Comparison of ENCODE assay signal across 7 mouse cellular contexts in genomic region chr1:72535725-72536571, GRCm38 (mm10). TPM values are rescaled to one million over a fixed set of nuclear protein-coding genes. Genes with fewer than 3 reads are reported as not detected.
DNase-seq lines count a peak whose midpoint lies in the region; ATAC-seq and TF ChIP-seq lines count a peak whose summit lies in the region.

No protein-coding gene starts in this region.

- no peaks in the 10 kb centered on the region for H3K9me3 ChIP-seq in liver, embryonic 12.5 days (replicated peaks)
- no peaks in the 10 kb centered on the region for H3K9me3 ChIP-seq in liver, postnatal 0 days (ENCODE audit: low read length)
- H3K9me3 ChIP-seq in hindbrain, embryonic 11.5 days (ENCODE audit: control insufficient read depth, low read length) = no peaks in the 10 kb centered on the region
- H3K9me3 ChIP-seq in limb, embryonic 12.5 days = no peaks in the 10 kb centered on the region

- H3K36me3 ChIP-seq in liver, embryonic 12.5 days = no peaks in the 10 kb centered on the region
- no peaks in the 10 kb centered on the region for H3K36me3 ChIP-seq in liver, postnatal 0 days (replicated peaks; ENCODE audit: insufficient read depth, low read length)
- no peaks in the 10 kb centered on the region for H3K36me3 ChIP-seq in hindbrain, embryonic 11.5 days (ENCODE audit: control insufficient read depth, insufficient read depth, low read length)
- no peaks in the 10 kb centered on the region for H3K36me3 ChIP-seq in limb, embryonic 12.5 days

- WGBS in liver, embryonic 12.5 days (ENCODE audit: insufficient replicate concordance) = 4% methylated on average over 36 of the region's 36 CpGs
- WGBS in liver, postnatal 0 days (ENCODE audit: insufficient replicate concordance) = 3% methylated on average over 35 of the region's 36 CpGs
- WGBS in hindbrain, embryonic 11.5 days = 3% methylated on average over 34 of the region's 36 CpGs
- WGBS in limb, embryonic 12.5 days = 3% methylated on average over 36 of the region's 36 CpGs

- H3K4me3 ChIP-seq in liver, embryonic 12.5 days = peak overlapping the region; percentile 17
- H3K4me3 ChIP-seq in liver, postnatal 0 days (ENCODE audit: low read depth, low read length) = no peak overlapping the region
- H3K4me3 ChIP-seq in hindbrain, embryonic 11.5 days (ENCODE audit: low read depth, low read length) = peak overlapping the region; percentile 33
- peak overlapping the region; percentile 30 for H3K4me3 ChIP-seq in limb, embryonic 12.5 days (replicated peaks)

- TF ChIP-seq EP300 in liver, postnatal 0 days (IDR thresholded peaks at IDR 0.05; ENCODE audit: low read depth) = no peak

- H3K27ac ChIP-seq in liver, embryonic 12.5 days = no peak overlapping the region
- no peak overlapping the region for H3K27ac ChIP-seq in liver, postnatal 0 days (ENCODE audit: low read depth)
- H3K27ac ChIP-seq in hindbrain, embryonic 11.5 days (ENCODE audit: low read depth, low read length) = peak overlapping the region; percentile 18; the same call in 1 of the 2 replicates
- H3K27ac ChIP-seq in limb, embryonic 12.5 days = no peak overlapping the region

- H3K27me3 ChIP-seq in liver, embryonic 12.5 days (replicated peaks) = peaks cover 49% of the 10 kb centered on the region
- H3K27me3 ChIP-seq in liver, postnatal 0 days (ENCODE audit: insufficient read depth, low read length) = peaks cover 27% of the 10 kb centered on the region
- peaks cover 6% of the 10 kb centered on the region for H3K27me3 ChIP-seq in hindbrain, embryonic 11.5 days (ENCODE audit: control insufficient read depth, insufficient read depth, low read length)
- peaks cover 60% of the 10 kb centered on the region for H3K27me3 ChIP-seq in limb, embryonic 12.5 days

- no peak for TF ChIP-seq CTCF in liver, postnatal 0 days (IDR thresholded peaks at IDR 0.05; ENCODE audit: low read depth)

- peaks cover 9% of the 10 kb centered on the region; the same call in 1 of the 2 replicates for H3K4me1 ChIP-seq in liver, embryonic 12.5 days
- peaks cover 3% of the 10 kb centered on the region; the same call in 1 of the 2 replicates for H3K4me1 ChIP-seq in liver, postnatal 0 days (ENCODE audit: insufficient read depth)
- no peaks in the 10 kb centered on the region for H3K4me1 ChIP-seq in hindbrain, embryonic 11.5 days (replicated peaks; ENCODE audit: control insufficient read depth, insufficient read depth, low read length)
- H3K4me1 ChIP-seq in limb, embryonic 12.5 days (replicated peaks) = peaks cover 9% of the 10 kb centered on the region

- no peak overlapping the region for H3K9ac ChIP-seq in liver, embryonic 12.5 days
- no peak overlapping the region for H3K9ac ChIP-seq in liver, postnatal 0 days (replicated peaks)
- H3K9ac ChIP-seq in hindbrain, embryonic 11.5 days (ENCODE audit: low read depth, low read length) = peak overlapping the region; percentile 46
- no peak overlapping the region for H3K9ac ChIP-seq in limb, embryonic 12.5 days (replicated peaks)

- ATAC-seq in liver, embryonic 12.5 days = no peak
- ATAC-seq in liver, postnatal 0 days = no peak
- peak; percentile 81 for ATAC-seq in hindbrain, embryonic 11.5 days (ENCODE audit: low FRiP score)
- 0 out of 2 replicates have a peak, but pooled peaks have one; percentile 10 for ATAC-seq in limb, embryonic 12.5 days (ENCODE audit: insufficient number of reproducible peaks, insufficient read depth, low FRiP score, low TSS enrichment, low read depth)

- DNase-seq in liver, postnatal 0 days = no peak
- peak; percentile 40 to 48 for DNase-seq in cerebellum, postnatal 25 days
- DNase-seq in hindbrain, embryonic 11.5 days (ENCODE audit: low spot score) = peak; percentile 61
- DNase-seq in right cerebral cortex, postnatal 36 days (ENCODE audit: low spot score in 2 of 2) = peak; percentile 26 to 35
- no peak for DNase-seq in spleen, postnatal 10 days (ENCODE audit: low spot score in 2 of 2)

- peak overlapping the region; percentile 50 for H3K4me2 ChIP-seq in liver, embryonic 12.5 days
- no peak overlapping the region for H3K4me2 ChIP-seq in liver, postnatal 0 days (ENCODE audit: low read depth, low read length)
- H3K4me2 ChIP-seq in hindbrain, embryonic 11.5 days (replicated peaks; ENCODE audit: low read depth, low read length) = peak overlapping the region; percentile 59
- peak overlapping the region; percentile 51 for H3K4me2 ChIP-seq in limb, embryonic 12.5 days

RNA-seq across cellular contexts. Expression of gene March4, which starts 0.8 kb away (rescaled TPM):
- not detected in 2 replicates for polyA plus RNA-seq in liver, embryonic 12.5 days (2016; fragmentation: Nextera tagmentation; extraction: Ambion mirVana)
- not detected in 2 replicates for polyA plus RNA-seq in liver, postnatal 0 days (2015; fragmentation: Nextera tagmentation; extraction: Ambion mirVana)
- 1.1 and 1.5 TPM in 2 replicates for polyA plus RNA-seq in hindbrain, embryonic 11.5 days (2014; fragmentation: Nextera tagmentation; extraction: Ambion mirVana)
- not detected in 2 replicates for polyA plus RNA-seq in limb, embryonic 12.5 days (2016; fragmentation: Nextera tagmentation; extraction: Ambion mirVana)

RNA-seq across cellular contexts. Expression of gene Smarcal1, which starts 47.1 kb away (rescaled TPM):
- polyA plus RNA-seq in liver, embryonic 12.5 days (2016; fragmentation: Nextera tagmentation; extraction: Ambion mirVana) = 12.0 and 13.9 TPM in 2 replicates
- polyA plus RNA-seq in liver, postnatal 0 days (2015; fragmentation: Nextera tagmentation; extraction: Ambion mirVana) = 3.0 and 3.5 TPM in 2 replicates
- polyA plus RNA-seq in hindbrain, embryonic 11.5 days (2014; fragmentation: Nextera tagmentation; extraction: Ambion mirVana) = 32.1 and 33.6 TPM in 2 replicates
- 29.6 and 34.7 TPM in 2 replicates for polyA plus RNA-seq in limb, embryonic 12.5 days (2016; fragmentation: Nextera tagmentation; extraction: Ambion mirVana)

Comparison
In these comparisons a context has a peak if more than half of its experiments do, and no peak if none do; other contexts are left out.
1. ATAC-seq: peak in hindbrain, embryonic 11.5 days (single experiment) and limb, embryonic 12.5 days (single experiment); none in liver, embryonic 12.5 days (single experiment) and liver, postnatal 0 days (single experiment).
2. DNase-seq: peak in cerebellum, postnatal 25 days (2 of 2), hindbrain, embryonic 11.5 days (single experiment) and right cerebral cortex, postnatal 36 days (2 of 2); none in liver, postnatal 0 days (single experiment) and spleen, postnatal 10 days (0 of 2).